Mouse (Mus musculus): ENCODE measurements around the gene Mcm6. TPM values are rescaled to one million over a fixed set of nuclear protein-coding genes. Genes with fewer than 3 reads are reported as not detected.

Mcm6 gene
- total RNA-seq (2021): 10 to 100 TPM; 16.6 to 17.5 TPM

- DNase-seq (ENCODE audit: extremely low spot score in 1 of 2, low spot score in 1 of 2): peak; percentile 72 to 85
These were observed at the start of gene Mcm6 for GRCm38 (mm10) chr1:128359554-128360376. Gene Mcm6, minus strand, starts transcription at chr1:128359664.

GRCm38 (mm10) chr1:128406846-128407245, 47.4 kb upstream of the Mcm6 start:
- DNase-seq (ENCODE audit: extremely low spot score in 1 of 2, low spot score in 1 of 2): no peak

GRCm38 (mm10) chr1:128405675-128406074, 46.2 kb upstream of the Mcm6 start:
- no peak for DNase-seq (ENCODE audit: extremely low spot score in 1 of 2, low spot score in 1 of 2)

GRCm38 (mm10) chr1:128405041-128405481, 45.6 kb upstream of the Mcm6 start:
- DNase-seq (ENCODE audit: extremely low spot score in 1 of 2, low spot score in 1 of 2): no peak

- DNase-seq (ENCODE audit: extremely low spot score in 1 of 2, low spot score in 1 of 2): no peak
These were observed 41.5 kb upstream of the Mcm6 start for GRCm38 (mm10) chr1:128400926-128401325.

- no peak for DNase-seq (ENCODE audit: extremely low spot score in 1 of 2, low spot score in 1 of 2)
These were observed 40.8 kb upstream of the Mcm6 start for GRCm38 (mm10) chr1:128399941-128400915.

GRCm38 (mm10) chr1:128398738-128399445, 39.4 kb upstream of the Mcm6 start:
- DNase-seq (ENCODE audit: extremely low spot score in 1 of 2, low spot score in 1 of 2): no peak

- no peak for DNase-seq (ENCODE audit: extremely low spot score in 1 of 2, low spot score in 1 of 2)
These were observed 35.2 kb upstream of the Mcm6 start for GRCm38 (mm10) chr1:128394657-128395056.

GRCm38 (mm10) chr1:128392382-128392781, 32.9 kb upstream of the Mcm6 start:
- no peak for DNase-seq (ENCODE audit: extremely low spot score in 1 of 2, low spot score in 1 of 2)

GRCm38 (mm10) chr1:128386487-128386886, 27.0 kb upstream of the Mcm6 start:
- DNase-seq (ENCODE audit: extremely low spot score in 1 of 2, low spot score in 1 of 2): no peak

GRCm38 (mm10) chr1:128376841-128377240, 17.4 kb upstream of the Mcm6 start:
- no peak for DNase-seq (ENCODE audit: extremely low spot score in 1 of 2, low spot score in 1 of 2)

- no peak for DNase-seq (ENCODE audit: extremely low spot score in 1 of 2, low spot score in 1 of 2)
These were observed 12.8 kb upstream of the Mcm6 start for GRCm38 (mm10) chr1:128372143-128372860.

GRCm38 (mm10) chr1:128368732-128369441, 9.4 kb upstream of the Mcm6 start:
- peak; percentile 23 to 71 for DNase-seq (ENCODE audit: extremely low spot score in 1 of 2, low spot score in 1 of 2)

- DNase-seq (ENCODE audit: extremely low spot score in 1 of 2, low spot score in 1 of 2): peak in 1 of 2 experiments; percentile 13
These were observed 1.1 kb upstream of the Mcm6 start for GRCm38 (mm10) chr1:128360601-128361000.

GRCm38 (mm10) chr1:128358916-128359553, 429 bp downstream of the Mcm6 start:
- DNase-seq (ENCODE audit: extremely low spot score in 1 of 2, low spot score in 1 of 2): peak in 1 of 2 experiments; percentile 16

- DNase-seq (ENCODE audit: extremely low spot score in 1 of 2, low spot score in 1 of 2): no peak
These were observed 1.2 kb downstream of the Mcm6 start for GRCm38 (mm10) chr1:128358276-128358675.

- no peak for DNase-seq (ENCODE audit: extremely low spot score in 1 of 2, low spot score in 1 of 2)
These were observed 2.0 kb downstream of the Mcm6 start for GRCm38 (mm10) chr1:128357452-128357851.

- DNase-seq (ENCODE audit: extremely low spot score in 1 of 2, low spot score in 1 of 2): no peak
These were observed 6.4 kb downstream of the Mcm6 start for GRCm38 (mm10) chr1:128353092-128353491.

- DNase-seq (ENCODE audit: extremely low spot score in 1 of 2, low spot score in 1 of 2): no peak
These were observed 15.2 kb downstream of the Mcm6 start for GRCm38 (mm10) chr1:128344232-128344631.

Data from layer of hippocampus, postnatal 25 days (tissue).